Mouse (Mus musculus): ENCODE results near the gene Slx4ip. TPM values are rescaled to one million over a fixed set of nuclear protein-coding genes. Genes with fewer than 3 reads are reported as not detected.

The Slx4ip gene
- polyA plus RNA-seq, 1 experiment from 2014 or later: 2.6 TPM

GRCm38 (mm10) chr2:136911958-136912411, 21.0 kb downstream of the Slx4ip start:
- no peaks in the 10 kb centered on the region for H3K27me3 ChIP-seq
- no peak overlapping the region for H3K9ac ChIP-seq
- no peak overlapping the region for H3K27ac ChIP-seq (replicated peaks)
- H3K4me1 ChIP-seq (replicated peaks): 0 out of 2 replicates have a peak, but pooled peaks cover 2% of the 10 kb centered on the region
- no peaks in the 10 kb centered on the region for H3K36me3 ChIP-seq (replicated peaks)
- no peak overlapping the region for H3K4me2 ChIP-seq
- no peaks in the 10 kb centered on the region for H3K9me3 ChIP-seq (replicated peaks)
- WGBS (ENCODE audit: insufficient replicate concordance): 32% methylated on average over 4 of the region's 4 CpGs
- H3K4me3 ChIP-seq (replicated peaks): no peak overlapping the region
- ATAC-seq (ENCODE audit: insufficient read depth): no peak

- ATAC-seq (ENCODE audit: insufficient read depth): no peak
- Histone ChIP-seq H3K9ac (no peak overlapping the region), H3K4me1 (replicated peaks) (0 out of 2 replicates have a peak, but pooled peaks cover 2% of the 10 kb centered on the region), H3K27ac (replicated peaks) (no peak overlapping the region), H3K36me3 (replicated peaks) (no peaks in the 10 kb centered on the region), H3K27me3 (no peaks in the 10 kb centered on the region), H3K9me3 (replicated peaks) (no peaks in the 10 kb centered on the region), H3K4me2 (no peak overlapping the region), H3K4me3 (replicated peaks) (no peak overlapping the region)
- WGBS (ENCODE audit: insufficient replicate concordance): 79% methylated on average over 3 of the region's 3 CpGs
These were observed 22.0 kb downstream of the Slx4ip start for GRCm38 (mm10) chr2:136913021-136913420.

GRCm38 (mm10) chr2:136914334-136914902, 23.4 kb downstream of the Slx4ip start:
- no peaks in the 10 kb centered on the region for H3K36me3 ChIP-seq (replicated peaks)
- WGBS (ENCODE audit: insufficient replicate concordance): 49% methylated on average over 3 of the region's 3 CpGs
- H3K9ac ChIP-seq: no peak overlapping the region
- no peak overlapping the region for H3K4me3 ChIP-seq (replicated peaks)
- H3K4me2 ChIP-seq: no peak overlapping the region
- no peaks in the 10 kb centered on the region for H3K4me1 ChIP-seq (replicated peaks)
- H3K9me3 ChIP-seq (replicated peaks): no peaks in the 10 kb centered on the region
- no peak for ATAC-seq (ENCODE audit: insufficient read depth)
- no peaks in the 10 kb centered on the region for H3K27me3 ChIP-seq
- no peak overlapping the region for H3K27ac ChIP-seq (replicated peaks)

- Histone ChIP-seq H3K27ac (replicated peaks) (0 out of 2 replicates have a peak overlapping the region, but pooled peaks have one; percentile 87), H3K4me2 (no peak overlapping the region), H3K9ac (no peak overlapping the region), H3K36me3 (replicated peaks) (no peaks in the 10 kb centered on the region), H3K9me3 (replicated peaks) (no peaks in the 10 kb centered on the region), H3K27me3 (no peaks in the 10 kb centered on the region), H3K4me3 (replicated peaks) (no peak overlapping the region), H3K4me1 (replicated peaks) (peaks cover 16% of the 10 kb centered on the region)
- WGBS (ENCODE audit: insufficient replicate concordance): 92% methylated on average over 1 of the region's 1 CpGs
- no peak for ATAC-seq (ENCODE audit: insufficient read depth)
These were observed 28.4 kb downstream of the Slx4ip start for GRCm38 (mm10) chr2:136919433-136919832.

- ATAC-seq (ENCODE audit: insufficient read depth): peak; percentile 34; the same call in 1 of the 2 replicates
- H3K9ac ChIP-seq: no peak overlapping the region
- no peaks in the 10 kb centered on the region for H3K9me3 ChIP-seq (replicated peaks)
- 58% methylated on average over 3 of the region's 3 CpGs for WGBS (ENCODE audit: insufficient replicate concordance)
- no peak overlapping the region for H3K4me2 ChIP-seq
- H3K27ac ChIP-seq (replicated peaks): peak overlapping the region; percentile 87
- H3K4me3 ChIP-seq (replicated peaks): no peak overlapping the region
- peaks cover 16% of the 10 kb centered on the region for H3K4me1 ChIP-seq (replicated peaks)
- H3K27me3 ChIP-seq: no peaks in the 10 kb centered on the region
- H3K36me3 ChIP-seq (replicated peaks): no peaks in the 10 kb centered on the region
These were observed 29.4 kb downstream of the Slx4ip start for GRCm38 (mm10) chr2:136920257-136920993.

GRCm38 (mm10) chr2:136921003-136921408, 30.0 kb downstream of the Slx4ip start:
- 35% methylated on average over 4 of the region's 4 CpGs for WGBS (ENCODE audit: insufficient replicate concordance)
- H3K4me3 ChIP-seq (replicated peaks): no peak overlapping the region
- no peaks in the 10 kb centered on the region for H3K9me3 ChIP-seq (replicated peaks)
- H3K27ac ChIP-seq (replicated peaks): peak overlapping the region; percentile 87
- H3K9ac ChIP-seq: no peak overlapping the region
- peak; percentile 93 for ATAC-seq (ENCODE audit: insufficient read depth)
- H3K36me3 ChIP-seq (replicated peaks): no peaks in the 10 kb centered on the region
- no peaks in the 10 kb centered on the region for H3K27me3 ChIP-seq
- peaks cover 16% of the 10 kb centered on the region for H3K4me1 ChIP-seq (replicated peaks)
- H3K4me2 ChIP-seq: peak overlapping the region; percentile 46

- Histone ChIP-seq H3K36me3 (replicated peaks) (no peaks in the 10 kb centered on the region), H3K4me3 (replicated peaks) (no peak overlapping the region), H3K27ac (replicated peaks) (no peak overlapping the region), H3K4me1 (replicated peaks) (no peaks in the 10 kb centered on the region), H3K9me3 (replicated peaks) (no peaks in the 10 kb centered on the region), H3K9ac (no peak overlapping the region), H3K4me2 (no peak overlapping the region), H3K27me3 (no peaks in the 10 kb centered on the region)
- 52% methylated on average over 4 of the region's 4 CpGs for WGBS (ENCODE audit: insufficient replicate concordance)
- ATAC-seq (ENCODE audit: insufficient read depth): no peak
These were observed 45.6 kb downstream of the Slx4ip start for GRCm38 (mm10) chr2:136936391-136937288.

- no peaks in the 10 kb centered on the region for H3K4me1 ChIP-seq (replicated peaks)
- H3K4me2 ChIP-seq: no peak overlapping the region
- no peaks in the 10 kb centered on the region for H3K27me3 ChIP-seq
- no peaks in the 10 kb centered on the region for H3K36me3 ChIP-seq (replicated peaks)
- no peak overlapping the region for H3K4me3 ChIP-seq (replicated peaks)
- ATAC-seq (ENCODE audit: insufficient read depth): no peak
- H3K9ac ChIP-seq: no peak overlapping the region
- H3K27ac ChIP-seq (replicated peaks): no peak overlapping the region
- no peaks in the 10 kb centered on the region for H3K9me3 ChIP-seq (replicated peaks)
- 67% methylated on average over 1 of the region's 1 CpGs for WGBS (ENCODE audit: insufficient replicate concordance)
These were observed 47.2 kb downstream of the Slx4ip start for GRCm38 (mm10) chr2:136938249-136938648.

- 0 out of 2 replicates have a peak, but pooled peaks cover 5% of the 10 kb centered on the region for H3K4me1 ChIP-seq (replicated peaks)
These were observed 55.3 kb downstream of the Slx4ip start for GRCm38 (mm10) chr2:136946297-136946696.

GRCm38 (mm10) chr2:136947500-136947899, 56.5 kb downstream of the Slx4ip start:
- no peaks in the 10 kb centered on the region for H3K36me3 ChIP-seq (replicated peaks)
- ATAC-seq (ENCODE audit: insufficient read depth): no peak
- no peak overlapping the region for H3K4me3 ChIP-seq (replicated peaks)
- H3K4me1 ChIP-seq (replicated peaks): peaks cover 14% of the 10 kb centered on the region
- no peak overlapping the region for H3K27ac ChIP-seq (replicated peaks)
- WGBS (ENCODE audit: insufficient replicate concordance): 58% methylated on average over 4 of the region's 4 CpGs
- H3K9me3 ChIP-seq (replicated peaks): no peaks in the 10 kb centered on the region
- H3K4me2 ChIP-seq: no peak overlapping the region
- no peak overlapping the region for H3K9ac ChIP-seq
- H3K27me3 ChIP-seq: no peaks in the 10 kb centered on the region

More at GRCm38 (mm10) chr2:136946297-136946696, 55.3 kb downstream of the Slx4ip start:
- Histone ChIP-seq H3K9ac (no peak overlapping the region), H3K36me3 (replicated peaks) (no peaks in the 10 kb centered on the region), H3K4me3 (replicated peaks) (no peak overlapping the region), H3K4me2 (no peak overlapping the region), H3K27ac (replicated peaks) (no peak overlapping the region), H3K27me3 (no peaks in the 10 kb centered on the region), H3K9me3 (replicated peaks) (no peaks in the 10 kb centered on the region)
- WGBS (ENCODE audit: insufficient replicate concordance): 79% methylated on average over 5 of the region's 5 CpGs
- no peak for ATAC-seq (ENCODE audit: insufficient read depth)

GRCm38 (mm10) chr2:136947937-136948336, 56.9 kb downstream of the Slx4ip start:
- Histone ChIP-seq H3K4me3 (replicated peaks) (no peak overlapping the region), H3K4me2 (no peak overlapping the region), H3K9me3 (replicated peaks) (no peaks in the 10 kb centered on the region), H3K4me1 (replicated peaks) (peaks cover 14% of the 10 kb centered on the region), H3K36me3 (replicated peaks) (no peaks in the 10 kb centered on the region), H3K9ac (no peak overlapping the region), H3K27me3 (no peaks in the 10 kb centered on the region), H3K27ac (replicated peaks) (no peak overlapping the region)
- no peak for ATAC-seq (ENCODE audit: insufficient read depth)
- 34% methylated on average over 5 of the region's 5 CpGs for WGBS (ENCODE audit: insufficient replicate concordance)
